Comparison of ENCODE assay signal across 8 mouse cellular contexts in genomic region chr2:30134378-30134711, GRCm38 (mm10). TPM values are rescaled to one million over a fixed set of nuclear protein-coding genes. Genes with fewer than 3 reads are reported as not detected.
DNase-seq lines count a peak whose midpoint lies in the region; ATAC-seq and TF ChIP-seq lines count a peak whose summit lies in the region.

No protein-coding gene starts in this region.

- no peak for TF ChIP-seq EP300 in ES-Bruce4 (IDR thresholded peaks at IDR 0.05; ENCODE audit: insufficient read depth, low read depth, low read length)
- no peak for TF ChIP-seq EP300 in heart, postnatal 0 days (IDR thresholded peaks at IDR 0.05; ENCODE audit: low read depth)

- H3K27ac ChIP-seq in gastrocnemius, adult 2 months, result peak overlapping the region; percentile 98
- H3K27ac ChIP-seq in ES-Bruce4 (ENCODE audit: insufficient read depth, low read length), result peak overlapping the region; percentile 97
- peak overlapping the region; percentile 83 for H3K27ac ChIP-seq in heart, postnatal 0 days (ENCODE audit: low read depth)
- H3K27ac ChIP-seq in liver, embryonic 15.5 days (replicated peaks), result peak overlapping the region; percentile 87

- H3K4me2 ChIP-seq in heart, postnatal 0 days (ENCODE audit: low read depth, low read length), result peak overlapping the region; percentile 95
- peak overlapping the region; percentile 94 for H3K4me2 ChIP-seq in liver, embryonic 15.5 days

- TF ChIP-seq POLR2A in ES-Bruce4 (IDR thresholded peaks at IDR 0.05; ENCODE audit: insufficient read depth, low read length), result no peak

- no peak for ATAC-seq in heart, postnatal 0 days (ENCODE audit: insufficient read depth, low read depth)
- no peak for ATAC-seq in liver, embryonic 15.5 days (ENCODE audit: insufficient read depth)
- ATAC-seq in megakaryocyte progenitor cell, adult 5-6 weeks (replicated peaks; ENCODE audit: poor library complexity), result no peak

- no peak for DNase-seq in gastrocnemius, adult 2 months
- DNase-seq in gastrocnemius, postnatal 14 days, result no peak
- DNase-seq in heart, postnatal 0 days (ENCODE audit: low spot score), result no peak
- no peak for DNase-seq in gastrocnemius, postnatal 10 days
- DNase-seq in yolk sac, embryonic 10.5 days (ENCODE audit: low spot score), result no peak

- peak overlapping the region; percentile 90 for H3K4me3 ChIP-seq in gastrocnemius, adult 2 months
- peak overlapping the region; percentile 88 for H3K4me3 ChIP-seq in ES-Bruce4 (ENCODE audit: low read depth, low read length)
- H3K4me3 ChIP-seq in heart, postnatal 0 days (ENCODE audit: low read depth, low read length), result peak overlapping the region; percentile 86
- H3K4me3 ChIP-seq in liver, embryonic 15.5 days (replicated peaks), result peak overlapping the region; percentile 86

- intact Hi-C loops in gastrocnemius, adult 2 months (cut with DNase I), result no loop called here
- intact Hi-C loops in gastrocnemius, postnatal 14 days (cut with DNase I; ENCODE audit: low total_unique reads), result no loop called here

- 18% methylated on average over 6 of the region's 6 CpGs for WGBS in heart, postnatal 0 days
- WGBS in liver, embryonic 15.5 days (ENCODE audit: insufficient replicate concordance), result 8% methylated on average over 6 of the region's 6 CpGs

- peak overlapping the region; percentile 87 for H3K9ac ChIP-seq in ES-Bruce4 (ENCODE audit: low read depth, poor library complexity, severe bottlenecking)
- H3K9ac ChIP-seq in heart, postnatal 0 days (replicated peaks; ENCODE audit: low read depth, low read length), result peak overlapping the region; percentile 79
- peak overlapping the region; percentile 85 for H3K9ac ChIP-seq in liver, embryonic 15.5 days

- no peaks in the 10 kb centered on the region for H3K9me3 ChIP-seq in ES-Bruce4 (replicated peaks; ENCODE audit: control insufficient read depth, insufficient read depth, low read length, poor library complexity, severe bottlenecking)
- no peaks in the 10 kb centered on the region for H3K9me3 ChIP-seq in heart, postnatal 0 days (replicated peaks; ENCODE audit: control insufficient read depth, low read length)
- H3K9me3 ChIP-seq in liver, embryonic 15.5 days (replicated peaks), result no peaks in the 10 kb centered on the region

- no peaks in the 10 kb centered on the region for H3K27me3 ChIP-seq in ES-Bruce4 (ENCODE audit: control insufficient read depth, insufficient read depth, low read length, poor library complexity, severe bottlenecking)
- H3K27me3 ChIP-seq in heart, postnatal 0 days (ENCODE audit: control insufficient read depth, insufficient read depth, low read length), result no peaks in the 10 kb centered on the region
- H3K27me3 ChIP-seq in liver, embryonic 15.5 days, result no peaks in the 10 kb centered on the region

- peaks cover 31% of the 10 kb centered on the region for H3K36me3 ChIP-seq in ES-Bruce4 (ENCODE audit: control insufficient read depth, insufficient read depth, low read length, poor library complexity, severe bottlenecking)
- peaks cover 16% of the 10 kb centered on the region for H3K36me3 ChIP-seq in heart, postnatal 0 days (replicated peaks; ENCODE audit: control insufficient read depth, insufficient read depth, low read length)
- peaks cover 17% of the 10 kb centered on the region for H3K36me3 ChIP-seq in liver, embryonic 15.5 days (replicated peaks)

- H3K4me1 ChIP-seq in ES-Bruce4 (ENCODE audit: control insufficient read depth, insufficient read depth, low read length), result peaks cover 6% of the 10 kb centered on the region
- peaks cover 20% of the 10 kb centered on the region for H3K4me1 ChIP-seq in heart, postnatal 0 days (ENCODE audit: control insufficient read depth, insufficient read depth)
- H3K4me1 ChIP-seq in liver, embryonic 15.5 days (replicated peaks), result peaks cover 56% of the 10 kb centered on the region

- no peak for TF ChIP-seq CTCF in gastrocnemius, adult 2 months (IDR thresholded peaks at IDR 0.05)
- no peak for TF ChIP-seq CTCF in ES-Bruce4 (IDR thresholded peaks at IDR 0.05; ENCODE audit: low read depth, low read length)
- no peak for TF ChIP-seq CTCF in heart, postnatal 0 days (IDR thresholded peaks at IDR 0.05; ENCODE audit: low read depth)

RNA-seq across cellular contexts. Expression of gene Tbc1d13, which starts 0.8 kb away (rescaled TPM):
- 10 to 100 TPM; 12.9 to 17.5 TPM for total RNA-seq in gastrocnemius, adult 2 months (2021)
- 10 to 100 TPM; 12.0 to 13.7 TPM for total RNA-seq in gastrocnemius, postnatal 14 days (2021)
- polyA plus RNA-seq in ES-Bruce4 (2011; ENCODE audit: insufficient read depth, insufficient read length, low read depth, missing spikeins), result 171 and 173 TPM in 2 replicates
- total RNA-seq in heart, postnatal 0 days (2014; rRNA removed; ENCODE audit: low replicate concordance), result 21.4 and 29.5 TPM in 2 replicates
- polyA plus RNA-seq in heart, postnatal 0 days (2015; fragmentation: Nextera tagmentation; extraction: Ambion mirVana), result 2.9 and 3.0 TPM in 2 replicates
- polyA plus RNA-seq in liver, embryonic 15.5 days (2015; fragmentation: Nextera tagmentation; extraction: Ambion mirVana), result 2.0 and 2.6 TPM in 2 replicates
- total RNA-seq in gastrocnemius, postnatal 10 days (2021), result 10 to 100 TPM; 14.0 to 18.0 TPM
- 28.8 and 29.0 TPM in 2 replicates for total RNA-seq in megakaryocyte progenitor cell, adult 5-6 weeks (2015)
- 47.2 and 65.0 TPM in 2 replicates for total RNA-seq in megakaryocyte progenitor cell, adult 5-6 weeks (2017)

RNA-seq across cellular contexts. Expression of gene Zer1, which starts 10.0 kb away (rescaled TPM):
- total RNA-seq in gastrocnemius, adult 2 months (2021), result 10 to 100 TPM; 23.1 to 25.2 TPM
- 10 to 100 TPM; 17.7 to 20.6 TPM for total RNA-seq in gastrocnemius, postnatal 14 days (2021)
- polyA plus RNA-seq in ES-Bruce4 (2011; ENCODE audit: insufficient read depth, insufficient read length, low read depth, missing spikeins), result 33.8 and 35.1 TPM in 2 replicates
- total RNA-seq in heart, postnatal 0 days (2014; rRNA removed; ENCODE audit: low replicate concordance), result 31.2 and 32.4 TPM in 2 replicates
- polyA plus RNA-seq in heart, postnatal 0 days (2015; fragmentation: Nextera tagmentation; extraction: Ambion mirVana), result 3.7 and 4.1 TPM in 2 replicates
- polyA plus RNA-seq in liver, embryonic 15.5 days (2015; fragmentation: Nextera tagmentation; extraction: Ambion mirVana), result 2.4 and 2.5 TPM in 2 replicates
- 10 to 100 TPM; 18.9 to 21.7 TPM for total RNA-seq in gastrocnemius, postnatal 10 days (2021)
- total RNA-seq in megakaryocyte progenitor cell, adult 5-6 weeks (2015), result 8.8 and 9.4 TPM in 2 replicates
- 6.9 and 7.9 TPM in 2 replicates for total RNA-seq in megakaryocyte progenitor cell, adult 5-6 weeks (2017)

RNA-seq across cellular contexts. Expression of gene Endog, which starts 36.9 kb away (rescaled TPM):
- 10 to 100 TPM; 50.8 to 67.6 TPM for total RNA-seq in gastrocnemius, adult 2 months (2021)
- 10 to 100 TPM; 44.4 to 49.4 TPM for total RNA-seq in gastrocnemius, postnatal 14 days (2021)
- 6.5 and 8.0 TPM in 2 replicates for polyA plus RNA-seq in ES-Bruce4 (2011; ENCODE audit: insufficient read depth, insufficient read length, low read depth, missing spikeins)
- 124 and 127 TPM in 2 replicates for total RNA-seq in heart, postnatal 0 days (2014; rRNA removed; ENCODE audit: low replicate concordance)
- polyA plus RNA-seq in heart, postnatal 0 days (2015; fragmentation: Nextera tagmentation; extraction: Ambion mirVana), result 72.9 and 73.0 TPM in 2 replicates
- polyA plus RNA-seq in liver, embryonic 15.5 days (2015; fragmentation: Nextera tagmentation; extraction: Ambion mirVana), result 17.9 and 22.1 TPM in 2 replicates
- total RNA-seq in gastrocnemius, postnatal 10 days (2021), result 10 to 100 TPM; 31.1 to 36.6 TPM
- total RNA-seq in megakaryocyte progenitor cell, adult 5-6 weeks (2015), result 10.2 and 12.7 TPM in 2 replicates
- total RNA-seq in megakaryocyte progenitor cell, adult 5-6 weeks (2017), result 4.0 and 11.6 TPM in 2 replicates

RNA-seq across cellular contexts. Expression of gene Zdhhc12, which starts 40.9 kb away (rescaled TPM):
- 1 to 10 TPM; 2.0 to 3.5 TPM for total RNA-seq in gastrocnemius, adult 2 months (2021)
- total RNA-seq in gastrocnemius, postnatal 14 days (2021), result 1 to 10 TPM; 3.5 to 4.0 TPM
- polyA plus RNA-seq in ES-Bruce4 (2011; ENCODE audit: insufficient read depth, insufficient read length, low read depth, missing spikeins), result 39.0 and 41.2 TPM in 2 replicates
- total RNA-seq in heart, postnatal 0 days (2014; rRNA removed; ENCODE audit: low replicate concordance), result 15.5 and 27.4 TPM in 2 replicates
- polyA plus RNA-seq in heart, postnatal 0 days (2015; fragmentation: Nextera tagmentation; extraction: Ambion mirVana), result 19.9 and 21.1 TPM in 2 replicates
- polyA plus RNA-seq in liver, embryonic 15.5 days (2015; fragmentation: Nextera tagmentation; extraction: Ambion mirVana), result 19.3 and 20.6 TPM in 2 replicates
- total RNA-seq in gastrocnemius, postnatal 10 days (2021), result 1 to 10 TPM; 3.4 to 4.2 TPM
- 17.4 and 18.2 TPM in 2 replicates for total RNA-seq in megakaryocyte progenitor cell, adult 5-6 weeks (2015)
- 10.7 and 13.3 TPM in 2 replicates for total RNA-seq in megakaryocyte progenitor cell, adult 5-6 weeks (2017)

RNA-seq across cellular contexts. Expression of gene Spout1, which starts 43.9 kb away (rescaled TPM):
- total RNA-seq in gastrocnemius, adult 2 months (2021), result 1 to 10 TPM; 4.2 to 4.5 TPM
- 1 to 10 TPM; 5.9 to 6.1 TPM for total RNA-seq in gastrocnemius, postnatal 14 days (2021)
- polyA plus RNA-seq in ES-Bruce4 (2011; ENCODE audit: insufficient read depth, insufficient read length, low read depth, missing spikeins), result 45.9 and 50.5 TPM in 2 replicates
- total RNA-seq in heart, postnatal 0 days (2014; rRNA removed; ENCODE audit: low replicate concordance), result 16.3 and 20.5 TPM in 2 replicates
- 13.6 and 15.2 TPM in 2 replicates for polyA plus RNA-seq in heart, postnatal 0 days (2015; fragmentation: Nextera tagmentation; extraction: Ambion mirVana)
- 24.9 and 27.3 TPM in 2 replicates for polyA plus RNA-seq in liver, embryonic 15.5 days (2015; fragmentation: Nextera tagmentation; extraction: Ambion mirVana)
- 1 to 10 TPM; 7.4 to 7.6 TPM for total RNA-seq in gastrocnemius, postnatal 10 days (2021)
- 21.5 and 28.3 TPM in 2 replicates for total RNA-seq in megakaryocyte progenitor cell, adult 5-6 weeks (2015)
- 40.1 and 44.2 TPM in 2 replicates for total RNA-seq in megakaryocyte progenitor cell, adult 5-6 weeks (2017)
